Mouse (Mus musculus): ENCODE measurements around the gene Mmd. TPM values are rescaled to one million over a fixed set of nuclear protein-coding genes. Genes with fewer than 3 reads are reported as not detected.
A peak's percentile ranks its signal among the peaks of the same experiment; 100 is the strongest.

The Mmd gene
- total and polyA plus RNA-seq, 2 experiments from 2014 or later, result 58.7 to 62.6 TPM

DNA sequence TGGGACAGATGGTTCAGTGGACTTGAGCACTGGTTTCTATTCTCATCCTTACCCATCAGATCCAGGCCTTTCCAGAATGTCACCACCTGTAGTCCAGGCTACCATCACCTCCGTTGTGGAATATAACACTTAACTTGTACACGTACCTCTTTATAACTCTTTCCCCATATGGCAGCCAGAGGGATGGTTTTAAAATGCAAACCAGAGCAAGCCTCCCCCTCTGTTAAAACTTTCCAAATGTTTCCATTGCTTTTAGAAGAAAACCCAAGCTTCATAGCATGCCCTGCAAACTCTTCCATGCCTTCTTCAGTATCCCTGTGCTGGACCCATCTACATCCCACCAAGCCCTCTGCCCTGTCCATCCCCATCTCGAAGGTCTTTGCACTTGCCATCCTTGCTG lies 75.3 kb downstream of the Mmd start:
- ATAC-seq (ENCODE audit: insufficient read depth, low read depth), result no peak
- Histone ChIP-seq H3K4me3 (ENCODE audit: low read depth, low read length) (no peak overlapping the region), H3K9ac (replicated peaks; ENCODE audit: low read depth, low read length) (no peak overlapping the region), H3K4me2 (ENCODE audit: low read depth, low read length) (no peak overlapping the region), H3K9me3 (replicated peaks; ENCODE audit: control insufficient read depth, low read length) (no peaks in the 10 kb centered on the region), H3K27me3 (ENCODE audit: control insufficient read depth, insufficient read depth, low read length) (no peaks in the 10 kb centered on the region), H3K4me1 (ENCODE audit: control insufficient read depth, insufficient read depth) (no peaks in the 10 kb centered on the region), H3K27ac (ENCODE audit: low read depth) (no peak overlapping the region), H3K36me3 (replicated peaks; ENCODE audit: control insufficient read depth, insufficient read depth, low read length) (no peaks in the 10 kb centered on the region)
- WGBS, result 84% methylated on average over 3 of the region's 3 CpGs
- no peak for DNase-seq (ENCODE audit: low spot score)
- TF ChIP-seq CTCF (IDR thresholded peaks at IDR 0.05; ENCODE audit: low read depth), result no peak

DNA sequence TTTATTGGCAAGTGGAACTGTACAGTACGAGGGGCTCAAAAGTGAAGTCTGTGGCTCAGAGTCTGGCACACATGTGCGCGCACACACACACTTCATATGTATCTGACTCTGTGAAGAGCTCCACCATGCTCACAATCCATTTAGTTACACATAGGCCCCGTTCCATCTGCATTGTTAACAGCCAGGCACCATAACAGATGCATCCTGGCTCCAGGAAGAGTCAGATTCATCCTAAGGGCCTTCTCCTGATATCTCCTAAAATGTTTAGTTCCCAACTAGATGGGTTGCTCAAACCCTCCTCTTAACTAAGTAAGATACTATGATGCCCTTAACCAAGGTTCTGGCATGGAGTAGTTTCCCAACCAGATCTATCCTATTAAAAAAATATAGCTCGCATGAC lies 76.9 kb downstream of the Mmd start:
- TF ChIP-seq CTCF (IDR thresholded peaks at IDR 0.05; ENCODE audit: low read depth) (no peak), EP300 (IDR thresholded peaks at IDR 0.05; ENCODE audit: low read depth) (no peak)
- Histone ChIP-seq H3K27ac (ENCODE audit: low read depth) (no peak overlapping the region), H3K4me2 (ENCODE audit: low read depth, low read length) (no peak overlapping the region), H3K36me3 (replicated peaks; ENCODE audit: control insufficient read depth, insufficient read depth, low read length) (no peaks in the 10 kb centered on the region), H3K27me3 (ENCODE audit: control insufficient read depth, insufficient read depth, low read length) (no peaks in the 10 kb centered on the region), H3K9me3 (replicated peaks; ENCODE audit: control insufficient read depth, low read length) (no peaks in the 10 kb centered on the region), H3K4me3 (ENCODE audit: low read depth, low read length) (no peak overlapping the region), H3K4me1 (ENCODE audit: control insufficient read depth, insufficient read depth) (no peaks in the 10 kb centered on the region), H3K9ac (replicated peaks; ENCODE audit: low read depth, low read length) (no peak overlapping the region)
- no peak for ATAC-seq (ENCODE audit: insufficient read depth, low read depth)
- DNase-seq (ENCODE audit: low spot score), result no peak
- WGBS, result 96% methylated on average over 5 of the region's 5 CpGs

DNA sequence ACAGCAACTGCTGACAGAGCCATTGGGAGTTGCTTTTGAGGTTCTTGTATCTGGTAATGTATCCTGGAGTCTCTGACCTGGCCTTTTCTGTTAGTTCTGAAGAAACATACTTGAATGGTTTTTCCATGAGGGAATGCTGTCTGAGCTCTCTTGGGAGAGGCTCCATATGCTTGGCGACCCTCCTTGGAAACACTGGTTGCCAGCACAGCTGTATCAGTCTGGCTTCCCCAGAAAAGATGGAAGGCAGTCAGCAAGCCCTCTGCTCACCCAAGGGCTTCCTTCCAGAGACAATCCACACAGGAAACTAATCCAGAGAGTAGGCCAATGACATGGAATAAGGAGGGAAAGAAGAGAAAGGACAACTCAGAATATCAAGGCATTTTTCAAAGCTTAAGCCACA lies 77.6 kb downstream of the Mmd start:
- no peak for TF ChIP-seq EP300 (IDR thresholded peaks at IDR 0.05; ENCODE audit: low read depth)
- TF ChIP-seq CTCF (IDR thresholded peaks at IDR 0.05; ENCODE audit: low read depth), result no peak
- Histone ChIP-seq H3K36me3 (replicated peaks; ENCODE audit: control insufficient read depth, insufficient read depth, low read length) (no peaks in the 10 kb centered on the region), H3K9me3 (replicated peaks; ENCODE audit: control insufficient read depth, low read length) (no peaks in the 10 kb centered on the region), H3K9ac (replicated peaks; ENCODE audit: low read depth, low read length) (no peak overlapping the region), H3K4me2 (ENCODE audit: low read depth, low read length) (no peak overlapping the region), H3K4me3 (ENCODE audit: low read depth, low read length) (no peak overlapping the region), H3K4me1 (ENCODE audit: control insufficient read depth, insufficient read depth) (no peaks in the 10 kb centered on the region), H3K27me3 (ENCODE audit: control insufficient read depth, insufficient read depth, low read length) (no peaks in the 10 kb centered on the region), H3K27ac (ENCODE audit: low read depth) (no peak overlapping the region)
- peak; percentile 70 for ATAC-seq (ENCODE audit: insufficient read depth, low read depth)
- peak; percentile 20 for DNase-seq (ENCODE audit: low spot score)
- WGBS, result 37% methylated on average over 1 of the region's 1 CpGs

Other genes starting within 250 kb of the Mmd start
- 5.1 and 5.6 TPM in 2 replicates for gene Pctp, start 246.6 kb upstream of the Mmd start, total RNA-seq (2014; rRNA removed; ENCODE audit: low replicate concordance)
- gene Pctp, start 246.6 kb upstream of the Mmd start, polyA plus RNA-seq (2015; fragmentation: Nextera tagmentation; extraction: Ambion mirVana), result 5.7 and 6.5 TPM in 2 replicates
- gene Tmem100, start 219.1 kb upstream of the Mmd start, total RNA-seq (2014; rRNA removed; ENCODE audit: low replicate concordance), result 12.6 and 14.6 TPM in 2 replicates
- gene Tmem100, start 219.1 kb upstream of the Mmd start, polyA plus RNA-seq (2015; fragmentation: Nextera tagmentation; extraction: Ambion mirVana), result 16.1 and 18.3 TPM in 2 replicates
- gene Gm45716, start 61.8 kb upstream of the Mmd start, total RNA-seq (2014; rRNA removed; ENCODE audit: low replicate concordance), result 30.5 and 37.3 TPM in 2 replicates
- 133 TPM in 2 replicates for gene Gm45716, start 61.8 kb upstream of the Mmd start, polyA plus RNA-seq (2015; fragmentation: Nextera tagmentation; extraction: Ambion mirVana)
- 5.4 and 7.6 TPM in 2 replicates for gene Hlf, start 141.4 kb downstream of the Mmd start, total RNA-seq (2014; rRNA removed; ENCODE audit: low replicate concordance)
- gene Hlf, start 141.4 kb downstream of the Mmd start, polyA plus RNA-seq (2015; fragmentation: Nextera tagmentation; extraction: Ambion mirVana), result 6.8 and 7.0 TPM in 2 replicates